Mouse (Mus musculus) neural tube, embryonic 13.5 days (tissue): ENCODE measurements around the gene Mmgt2. TPM values are rescaled to one million over a fixed set of nuclear protein-coding genes. Genes with fewer than 3 reads are reported as not detected.

ENCODE experiments used
- ATAC-seq: fragments of 200-750 bp; cut with Nextera tagmentation; 2 replicates; pipeline ENCODE4 v1.8.0; 2017; ENCODE audit warnings: low read depth, mild to moderate bottlenecking, moderate TSS enrichment, moderate library complexity
- H3K27ac ChIP-seq: fragments of 300-500 bp; sonication (generic); replicated peaks from 2 replicates; pipeline ENCODE4 v1.5.1; 2015; ENCODE audit warnings: moderate library complexity, mild to moderate bottlenecking, inconsistent platforms
- H3K27me3 ChIP-seq: fragments of 300-500 bp; sonication (generic); 2 replicates; pipeline ENCODE4 v1.6.1; 2015; ENCODE audit warnings: mild to moderate bottlenecking, inconsistent platforms
- H3K36me3 ChIP-seq: fragments of 300-500 bp; sonication (generic); 2 replicates; pipeline ENCODE4 v1.6.1; 2015; ENCODE audit warnings: mild to moderate bottlenecking, inconsistent platforms
- H3K4me1 ChIP-seq: fragments of 300-500 bp; sonication (generic); replicated peaks from 2 replicates; pipeline ENCODE4 v1.6.1; 2015; ENCODE audit warnings: inconsistent platforms
- H3K4me2 ChIP-seq: fragments of 300-500 bp; sonication (generic); 2 replicates; pipeline ENCODE4 v1.6.1; 2015; ENCODE audit warnings: inconsistent platforms, mild to moderate bottlenecking, moderate library complexity
- H3K4me3 ChIP-seq: fragments of 300-500 bp; sonication (generic); 2 replicates; pipeline ENCODE4 v1.5.1; 2015; ENCODE audit warnings: mild to moderate bottlenecking, inconsistent platforms
- H3K9ac ChIP-seq: fragments of 300-500 bp; sonication (generic); 2 replicates; pipeline ENCODE4 v1.6.1; 2015; ENCODE audit warnings: moderate library complexity, mild to moderate bottlenecking, inconsistent platforms
- H3K9me3 ChIP-seq: fragments of 300-500 bp; sonication (generic); 2 replicates; pipeline ENCODE4 v1.6.1; 2016; ENCODE audit warnings: inconsistent platforms
- WGBS: fragments of 180-500 bp; shearing (Covaris S2); methylation state at CpG from one replicate; pipeline ENCODE4 v1.1.7; 2015; 5-methylcytosine and 5-hydroxymethylcytosine counted together
- polyA plus RNA-seq: library from polyadenylated mRNA; unstranded; fragments of >200 nt; fragmentation: Nextera tagmentation; extraction: Ambion mirVana; gene quantifications from 2 replicates; pipeline ENCODE4 v1.2.1, GENCODE M21; 2015

Gene Mmgt2
- polyA plus RNA-seq, 1 experiment from 2014 or later, result 21.4 TPM

GRCm38 (mm10) chr11:62607170-62607951 lies 41.1 kb upstream of the Mmgt2 start:
- Histone ChIP-seq H3K27ac (peak overlapping the region; percentile 20; the same call in 1 of the 2 replicates), H3K9ac (peak overlapping the region; percentile 38; the same call in 1 of the 2 replicates), H3K4me2 (no peak overlapping the region), H3K27me3 (no peaks in the 10 kb centered on the region), H3K36me3 (peaks cover 66% of the 10 kb centered on the region), H3K4me3 (no peak overlapping the region), H3K4me1 (peaks cover 49% of the 10 kb centered on the region), H3K9me3 (no peaks in the 10 kb centered on the region)
- ATAC-seq, result no peak
- WGBS, result 60% methylated on average over 10 of the region's 10 CpGs

GRCm38 (mm10) chr11:62607952-62608201 lies 40.6 kb upstream of the Mmgt2 start:
- Histone ChIP-seq H3K9ac (no peak overlapping the region), H3K4me2 (no peak overlapping the region), H3K36me3 (peaks cover 66% of the 10 kb centered on the region), H3K4me3 (no peak overlapping the region), H3K9me3 (no peaks in the 10 kb centered on the region), H3K27me3 (no peaks in the 10 kb centered on the region), H3K27ac (no peak overlapping the region), H3K4me1 (peaks cover 54% of the 10 kb centered on the region)
- ATAC-seq, result no peak
- 95% methylated on average over 1 of the region's 1 CpGs for WGBS

GRCm38 (mm10) chr11:62608826-62609675 lies 39.4 kb upstream of the Mmgt2 start:
- Histone ChIP-seq H3K27me3 (no peaks in the 10 kb centered on the region), H3K4me1 (peaks cover 56% of the 10 kb centered on the region)
- ATAC-seq, result no peak

DNA sequence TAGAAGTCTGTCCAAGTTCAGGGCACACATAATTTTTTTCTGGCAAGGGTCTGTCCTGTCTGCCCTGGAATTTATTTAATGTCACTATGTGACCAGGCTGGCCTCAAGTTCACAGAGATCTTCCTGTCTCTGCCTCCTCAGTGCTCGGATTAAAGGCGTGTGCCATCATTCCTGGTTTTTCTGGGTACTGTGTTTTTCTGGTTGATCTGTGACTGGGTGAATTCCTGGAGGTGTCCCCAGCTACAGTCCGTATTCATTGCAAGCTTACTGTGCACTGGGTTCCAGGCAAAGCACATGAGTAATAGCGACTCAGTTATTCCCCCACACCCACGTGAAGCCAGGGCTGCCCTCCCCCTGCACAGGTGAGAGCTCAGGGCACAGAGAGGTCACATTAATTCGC lies 38.2 kb upstream of the Mmgt2 start:
- Histone ChIP-seq H3K4me3 (no peak overlapping the region), H3K4me2 (no peak overlapping the region), H3K27me3 (no peaks in the 10 kb centered on the region), H3K9ac (no peak overlapping the region), H3K36me3 (peaks cover 52% of the 10 kb centered on the region), H3K4me1 (peaks cover 55% of the 10 kb centered on the region), H3K27ac (no peak overlapping the region), H3K9me3 (no peaks in the 10 kb centered on the region)
- ATAC-seq, result no peak
- WGBS, result 88% methylated on average over 6 of the region's 6 CpGs

More at GRCm38 (mm10) chr11:62608826-62609675, 39.4 kb upstream of the Mmgt2 start:
- Histone ChIP-seq H3K4me3 (no peak overlapping the region), H3K4me2 (no peak overlapping the region), H3K9me3 (no peaks in the 10 kb centered on the region), H3K9ac (no peak overlapping the region), H3K36me3 (peaks cover 65% of the 10 kb centered on the region), H3K27ac (no peak overlapping the region)
- 82% methylated on average over 10 of the region's 10 CpGs for WGBS

GRCm38 (mm10) chr11:62612604-62613003 lies 35.9 kb upstream of the Mmgt2 start:
- H3K36me3 ChIP-seq, result peaks cover 32% of the 10 kb centered on the region
- peaks cover 32% of the 10 kb centered on the region for H3K4me1 ChIP-seq
- H3K4me3 ChIP-seq, result no peak overlapping the region
- no peaks in the 10 kb centered on the region for H3K27me3 ChIP-seq
- 33% methylated on average over 10 of the region's 10 CpGs for WGBS
- peak overlapping the region; percentile 97 for H3K27ac ChIP-seq
- no peaks in the 10 kb centered on the region for H3K9me3 ChIP-seq
- H3K4me2 ChIP-seq, result peak overlapping the region; percentile 54; the same call in 1 of the 2 replicates
- peak overlapping the region; percentile 74 for H3K9ac ChIP-seq
- no peak for ATAC-seq

DNA sequence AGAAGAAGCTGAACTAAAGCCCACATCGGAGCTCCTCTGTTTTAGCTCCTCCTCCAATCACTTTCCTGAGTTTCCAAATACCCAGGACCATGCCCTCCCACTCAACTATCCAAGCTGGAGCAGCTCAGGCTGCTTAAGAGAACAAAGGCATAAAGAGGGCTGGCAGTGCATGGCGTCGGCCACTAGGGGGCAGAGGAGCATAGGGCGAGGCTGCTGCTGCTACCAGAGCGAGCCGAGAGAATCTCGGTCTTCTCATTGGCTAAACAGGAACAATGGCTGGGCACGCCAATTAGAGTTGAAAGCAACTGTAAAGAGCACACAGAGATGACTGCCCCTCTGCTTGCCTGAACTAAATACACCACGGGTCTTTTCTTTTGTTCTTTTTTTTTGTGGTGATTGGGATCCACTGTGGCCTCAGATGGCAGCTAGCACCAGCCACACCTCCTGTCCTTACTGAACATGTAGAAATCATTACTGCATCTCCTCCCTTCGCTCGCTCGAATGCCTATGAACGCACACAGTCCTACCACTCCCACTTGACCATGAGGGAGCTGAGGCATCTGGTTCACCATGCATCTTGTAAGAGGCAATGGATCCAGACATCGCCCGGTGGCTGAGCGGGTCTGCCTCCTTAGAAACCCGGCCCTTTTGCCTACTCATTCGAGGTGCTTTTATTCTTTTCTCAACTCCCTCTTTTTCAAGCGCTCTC lies 34.7 kb upstream of the Mmgt2 start:
- H3K36me3 ChIP-seq, result peaks cover 24% of the 10 kb centered on the region
- no peaks in the 10 kb centered on the region for H3K27me3 ChIP-seq
- H3K27ac ChIP-seq, result peak overlapping the region; percentile 97
- 6% methylated on average over 19 of the region's 19 CpGs for WGBS
- peak overlapping the region; percentile 74 for H3K9ac ChIP-seq
- H3K4me1 ChIP-seq, result peaks cover 32% of the 10 kb centered on the region
- peak; percentile 95 for ATAC-seq
- H3K9me3 ChIP-seq, result no peaks in the 10 kb centered on the region
- peak overlapping the region; percentile 24 for H3K4me3 ChIP-seq
- H3K4me2 ChIP-seq, result peak overlapping the region; percentile 54

GRCm38 (mm10) chr11:62614876-62615410 lies 33.5 kb upstream of the Mmgt2 start:
- Histone ChIP-seq H3K4me3 (no peak overlapping the region), H3K4me2 (no peak overlapping the region), H3K9ac (peak overlapping the region; percentile 67), H3K36me3 (peaks cover 15% of the 10 kb centered on the region), H3K9me3 (no peaks in the 10 kb centered on the region), H3K27me3 (no peaks in the 10 kb centered on the region), H3K27ac (peak overlapping the region; percentile 97), H3K4me1 (peaks cover 32% of the 10 kb centered on the region)
- WGBS, result 77% methylated on average over 8 of the region's 8 CpGs
- ATAC-seq, result no peak

DNA sequence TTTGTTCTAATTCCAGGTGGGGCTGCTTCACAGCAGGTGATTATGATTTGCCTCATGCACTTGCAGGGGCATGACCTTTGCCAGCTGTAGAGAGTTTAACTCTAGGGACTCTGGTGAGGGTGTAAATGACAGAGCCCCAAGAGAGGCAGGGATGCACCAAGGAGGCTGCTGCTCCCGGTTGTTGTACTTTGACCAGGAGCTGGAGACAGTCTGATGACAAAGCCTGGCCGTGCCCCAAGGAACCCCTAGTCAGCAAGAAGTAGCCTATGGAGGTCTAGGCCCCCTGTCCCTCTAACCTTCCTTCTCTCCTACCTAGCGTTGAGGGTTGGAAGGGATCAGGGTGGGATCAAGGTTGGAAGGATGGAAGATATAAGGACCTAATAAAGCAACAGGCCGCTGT lies 33.0 kb upstream of the Mmgt2 start:
- Histone ChIP-seq H3K4me3 (no peak overlapping the region), H3K9ac (no peak overlapping the region), H3K36me3 (peaks cover 10% of the 10 kb centered on the region), H3K4me1 (peaks cover 32% of the 10 kb centered on the region), H3K4me2 (no peak overlapping the region), H3K27me3 (no peaks in the 10 kb centered on the region), H3K27ac (no peak overlapping the region), H3K9me3 (no peaks in the 10 kb centered on the region)
- WGBS, result 87% methylated on average over 4 of the region's 4 CpGs
- ATAC-seq, result no peak

DNA sequence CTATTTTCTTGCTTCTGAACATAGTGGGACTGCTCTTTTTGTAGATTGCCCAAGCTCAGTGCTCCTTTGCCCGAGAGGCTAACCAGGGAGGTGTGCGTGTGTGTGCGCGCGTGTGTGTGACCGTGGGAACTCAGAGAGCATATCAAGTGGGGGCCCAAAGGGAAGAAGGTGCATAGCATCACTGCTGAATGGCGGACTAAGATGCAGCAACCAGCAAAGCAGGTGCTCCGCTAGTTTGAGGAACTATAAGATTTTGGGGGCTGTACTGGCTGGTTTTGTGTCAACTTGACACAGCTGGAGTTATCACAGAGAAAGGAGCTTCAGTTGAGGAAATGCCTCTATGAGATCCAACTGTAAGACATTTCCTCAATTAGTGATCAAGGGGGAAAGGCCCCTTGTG lies 27.4 kb upstream of the Mmgt2 start:
- H3K36me3 ChIP-seq, result peaks cover 7% of the 10 kb centered on the region
- no peak overlapping the region for H3K4me3 ChIP-seq
- H3K9me3 ChIP-seq, result no peaks in the 10 kb centered on the region
- H3K9ac ChIP-seq, result no peak overlapping the region
- no peak overlapping the region for H3K27ac ChIP-seq
- no peak for ATAC-seq
- peaks cover 15% of the 10 kb centered on the region for H3K4me1 ChIP-seq
- 96% methylated on average over 8 of the region's 8 CpGs for WGBS
- no peak overlapping the region for H3K4me2 ChIP-seq
- H3K27me3 ChIP-seq, result no peaks in the 10 kb centered on the region

GRCm38 (mm10) chr11:62621586-62622283 lies 26.7 kb upstream of the Mmgt2 start:
- no peak overlapping the region for H3K4me3 ChIP-seq
- ATAC-seq, result no peak
- H3K4me2 ChIP-seq, result no peak overlapping the region
- no peaks in the 10 kb centered on the region for H3K27me3 ChIP-seq
- no peak overlapping the region for H3K9ac ChIP-seq
- no peak overlapping the region for H3K27ac ChIP-seq
- H3K4me1 ChIP-seq, result peaks cover 15% of the 10 kb centered on the region
- no peaks in the 10 kb centered on the region for H3K9me3 ChIP-seq
- H3K36me3 ChIP-seq, result peaks cover 5% of the 10 kb centered on the region
- WGBS, result 88% methylated on average over 4 of the region's 4 CpGs

DNA sequence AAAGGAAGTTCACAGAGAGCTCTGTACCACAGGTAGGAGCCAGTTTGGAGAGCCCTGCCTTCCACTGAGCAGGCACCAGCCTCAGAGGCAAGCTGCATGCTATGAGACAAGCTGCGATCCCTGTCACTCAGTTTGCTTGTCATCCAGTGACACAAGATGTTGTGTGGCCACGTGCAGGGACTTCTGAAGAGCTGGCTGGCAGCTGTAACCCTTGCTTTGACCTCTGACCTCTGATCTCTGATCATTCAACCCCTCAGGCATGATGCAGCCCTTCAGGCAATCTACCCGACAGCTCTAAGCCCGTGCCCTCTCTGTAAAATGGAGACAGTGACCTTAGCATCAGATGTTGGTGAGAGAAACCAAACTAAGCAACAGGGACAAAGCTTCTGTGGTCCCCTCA lies 25.6 kb upstream of the Mmgt2 start:
- H3K9ac ChIP-seq, result no peak overlapping the region
- H3K36me3 ChIP-seq, result peaks cover 4% of the 10 kb centered on the region; the same call in 1 of the 2 replicates
- WGBS, result 55% methylated on average over 4 of the region's 4 CpGs
- no peak overlapping the region for H3K27ac ChIP-seq
- H3K4me2 ChIP-seq, result no peak overlapping the region
- no peaks in the 10 kb centered on the region for H3K27me3 ChIP-seq
- ATAC-seq, result no peak
- H3K4me3 ChIP-seq, result no peak overlapping the region
- peaks cover 19% of the 10 kb centered on the region for H3K4me1 ChIP-seq
- H3K9me3 ChIP-seq, result no peaks in the 10 kb centered on the region
